Mouse (Mus musculus) neutrophil, adult 83 days (primary cell): ENCODE measurements around the gene Olfr506. TPM values are rescaled to one million over a fixed set of nuclear protein-coding genes. Genes with fewer than 3 reads are reported as not detected.

Experiments
- total RNA-seq, 2 experiments: library from RNA; stranded (reverse); gene quantifications; one replicate each; pipeline ENCODE4 v1.2.4; 2023

Olfr506 gene
- total RNA-seq, result not detected

GRCm38 (mm10) chr7:108610487-108610886 is at the start of gene Olfr506:
Gene Olfr506 (plus strand): TSS chr7:108610787.

DNA sequence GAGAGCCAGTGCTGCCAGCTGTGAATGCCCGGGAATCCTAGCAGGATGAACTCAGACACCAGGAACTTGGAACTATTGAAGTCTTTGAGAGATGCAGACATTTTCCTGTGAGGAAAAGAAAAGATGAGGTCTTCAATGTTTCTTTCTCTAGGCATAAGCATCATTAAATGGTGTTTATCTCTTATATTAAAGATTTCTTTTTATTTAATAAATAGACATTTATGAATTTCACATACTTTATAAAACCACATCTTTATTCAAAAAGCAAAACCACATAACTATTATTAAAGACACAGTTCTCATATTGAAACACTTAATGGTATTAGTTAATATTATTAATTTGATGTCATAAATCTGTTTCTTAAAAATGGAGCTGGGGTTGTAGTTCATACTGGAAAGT is 44.9 kb upstream of the Olfr506 start, which contains the start of gene Olfr504:
Olfr504 (minus strand) TSS at position 101 of the 400 bp plus-strand sequence.

GRCm38 (mm10) chr7:108621514-108621913 is 10.9 kb downstream of the Olfr506 start, which contains the start of gene Olfr507:
Gene Olfr507 (plus strand): TSS chr7:108621814.

DNA sequence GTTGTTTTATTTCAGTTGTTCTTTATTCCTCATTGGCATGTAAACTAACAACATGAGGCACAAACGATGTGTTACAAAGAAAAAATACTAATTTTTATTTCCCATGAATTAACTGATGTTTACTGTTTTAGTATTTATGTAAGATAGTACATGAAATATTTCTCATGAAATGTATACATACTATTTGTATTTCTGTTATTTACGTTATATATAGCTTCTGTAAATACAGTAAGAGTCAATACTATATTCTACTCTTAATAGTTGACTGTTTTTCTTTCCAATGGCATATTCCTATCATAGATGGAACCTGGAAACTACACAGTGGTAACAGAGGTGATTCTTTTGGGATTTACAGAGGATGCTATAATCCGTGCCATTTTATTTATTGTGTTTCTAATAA is 19.1 kb downstream of the Olfr506 start, which contains the start of gene Olfr508:
Olfr508 (plus strand) TSS at position 301 of the 400 bp plus-strand sequence.

DNA sequence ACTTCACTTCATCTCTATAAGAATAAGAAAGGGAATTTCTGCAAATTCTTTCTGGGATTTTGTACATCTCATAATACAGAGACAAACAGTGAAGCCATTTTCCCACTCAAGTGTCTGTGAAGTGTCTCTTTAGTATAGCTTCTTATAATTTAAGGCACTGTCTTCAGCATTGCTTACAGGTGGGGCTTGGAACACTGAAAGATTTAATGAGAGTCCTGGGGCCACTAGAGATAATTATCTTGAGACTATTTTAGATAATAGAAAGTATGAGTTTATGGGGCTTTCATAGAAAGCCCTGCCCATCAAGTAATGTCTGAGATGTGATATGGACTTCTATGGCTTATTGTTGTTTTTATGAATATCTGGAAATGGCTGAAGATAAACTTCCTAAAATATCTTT is 41.2 kb downstream of the Olfr506 start, which contains the start of gene Olfr509:
Olfr509 (minus strand) TSS at position 101 of the 400 bp plus-strand sequence.

Other genes starting within 250 kb of the Olfr506 start
- not detected for gene Olfr494, start 245.5 kb upstream of the Olfr506 start, total RNA-seq
- gene Olfr495, start 217.6 kb upstream of the Olfr506 start, total RNA-seq, result not detected
- not detected for gene Olfr497, start 190.4 kb upstream of the Olfr506 start, total RNA-seq
- gene Olfr498, start 145.5 kb upstream of the Olfr506 start, total RNA-seq, result not detected
- not detected for gene Olfr502, start 85.7 kb upstream of the Olfr506 start, total RNA-seq
- not detected for gene Olfr503, start 66.3 kb upstream of the Olfr506 start, total RNA-seq
- gene Olfr504, start 45.0 kb upstream of the Olfr506 start, total RNA-seq, result not detected
- not detected for gene Olfr507, start 11.0 kb downstream of the Olfr506 start, total RNA-seq
- not detected for gene Olfr508, start 19.2 kb downstream of the Olfr506 start, total RNA-seq
- not detected for gene Olfr509, start 41.1 kb downstream of the Olfr506 start, total RNA-seq
- not detected for gene Olfr510, start 55.6 kb downstream of the Olfr506 start, total RNA-seq
- not detected for gene Olfr512, start 102.5 kb downstream of the Olfr506 start, total RNA-seq
- not detected for gene Olfr513, start 140.2 kb downstream of the Olfr506 start, total RNA-seq
- gene Olfr514, start 215.2 kb downstream of the Olfr506 start, total RNA-seq, result not detected
- gene Olfr516, start 239.7 kb downstream of the Olfr506 start, total RNA-seq, result not detected